Mouse (Mus musculus): ENCODE measurements around the gene Stradb.

DNA sequence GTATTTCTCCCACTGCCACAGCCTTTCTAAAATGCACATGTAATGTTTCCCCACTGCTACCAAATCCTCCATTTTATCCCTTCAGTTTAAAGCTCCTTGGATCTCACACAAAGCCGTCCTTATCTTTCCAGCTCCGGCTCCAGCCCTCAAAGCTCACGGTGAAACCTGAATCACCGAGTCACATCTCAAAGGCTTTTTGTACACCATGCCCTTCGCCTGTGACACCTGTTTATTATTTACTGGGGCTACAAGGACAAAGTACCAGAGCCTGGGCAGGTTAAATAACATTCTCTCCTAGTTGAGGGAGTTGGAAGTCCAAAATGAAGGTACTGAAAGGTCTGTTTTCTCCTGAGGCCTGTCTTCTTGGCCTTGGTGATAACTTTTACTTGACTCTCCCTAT lies 3.3 kb upstream of the Stradb start:
- no peak for TF ChIP-seq POLR2A (IDR thresholded peaks at IDR 0.05; ENCODE audit: low read depth, low read length)
- TF ChIP-seq CTCF (IDR thresholded peaks at IDR 0.05; ENCODE audit: extremely low read depth, insufficient read length, insufficient replicate concordance, low read depth, low read length), result no peak
